Mouse (Mus musculus) inflammation-experienced regulatory T-cells, adult 16 weeks (primary cell): ENCODE measurements around the gene Hcfc2. TPM values are rescaled to one million over a fixed set of nuclear protein-coding genes. Genes with fewer than 3 reads are reported as not detected.

ENCODE experiments used
- polyA plus RNA-seq: library from polyadenylated mRNA; unstranded; fragments of 100-300 nt; shearing (Covaris generic); gene quantifications from one replicate; pipeline ENCODE4 v1.2.1, GENCODE M21; 2017

Hcfc2 gene
- polyA plus RNA-seq, result 45.1 TPM

DNA sequence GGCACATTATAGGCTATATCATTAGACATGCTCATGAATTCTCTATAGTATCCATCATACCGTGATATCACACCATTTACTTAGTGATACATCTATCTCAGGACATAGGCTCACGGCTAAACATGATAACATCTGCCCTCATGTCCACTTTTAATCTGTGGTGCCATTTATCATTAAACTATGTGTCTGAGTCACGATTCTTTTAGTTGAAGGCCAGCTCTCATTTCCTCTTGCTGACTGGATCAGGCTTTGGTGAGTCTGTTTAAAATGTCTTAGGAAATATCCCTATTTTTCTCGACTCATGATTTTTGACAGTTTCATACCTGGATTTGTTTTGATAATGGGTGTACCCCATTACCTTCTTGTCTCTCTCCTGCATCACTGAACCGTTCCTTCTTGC is at the start of gene Hcfc2:
Gene Hcfc2, plus strand, starts transcription at position 205 of the 400 bp plus-strand sequence.

DNA sequence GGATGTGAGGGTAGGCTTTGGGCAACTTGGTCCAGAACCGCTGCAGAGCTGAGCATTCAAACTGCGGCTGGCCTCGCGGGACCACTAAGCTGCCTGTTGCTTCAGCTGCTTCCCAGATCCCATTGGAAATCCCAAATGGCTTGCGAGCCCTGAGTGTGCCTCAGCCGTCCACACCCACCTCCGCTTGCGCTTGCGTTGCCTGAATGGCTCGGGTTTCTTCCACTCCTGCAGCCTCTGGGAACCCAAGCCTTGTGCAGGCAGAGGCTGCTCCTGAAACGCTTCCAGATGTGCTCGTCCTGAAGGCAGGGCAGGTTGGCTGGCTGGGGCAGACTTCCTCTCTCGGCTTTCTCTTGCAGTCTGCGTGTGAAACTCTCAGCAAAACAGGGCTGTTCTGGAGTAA is 5.5 kb upstream of the Hcfc2 start, which contains the start of gene Glt8d2:
Gene Glt8d2, minus strand, starts transcription at position 157 of the 400 bp plus-strand sequence.

DNA sequence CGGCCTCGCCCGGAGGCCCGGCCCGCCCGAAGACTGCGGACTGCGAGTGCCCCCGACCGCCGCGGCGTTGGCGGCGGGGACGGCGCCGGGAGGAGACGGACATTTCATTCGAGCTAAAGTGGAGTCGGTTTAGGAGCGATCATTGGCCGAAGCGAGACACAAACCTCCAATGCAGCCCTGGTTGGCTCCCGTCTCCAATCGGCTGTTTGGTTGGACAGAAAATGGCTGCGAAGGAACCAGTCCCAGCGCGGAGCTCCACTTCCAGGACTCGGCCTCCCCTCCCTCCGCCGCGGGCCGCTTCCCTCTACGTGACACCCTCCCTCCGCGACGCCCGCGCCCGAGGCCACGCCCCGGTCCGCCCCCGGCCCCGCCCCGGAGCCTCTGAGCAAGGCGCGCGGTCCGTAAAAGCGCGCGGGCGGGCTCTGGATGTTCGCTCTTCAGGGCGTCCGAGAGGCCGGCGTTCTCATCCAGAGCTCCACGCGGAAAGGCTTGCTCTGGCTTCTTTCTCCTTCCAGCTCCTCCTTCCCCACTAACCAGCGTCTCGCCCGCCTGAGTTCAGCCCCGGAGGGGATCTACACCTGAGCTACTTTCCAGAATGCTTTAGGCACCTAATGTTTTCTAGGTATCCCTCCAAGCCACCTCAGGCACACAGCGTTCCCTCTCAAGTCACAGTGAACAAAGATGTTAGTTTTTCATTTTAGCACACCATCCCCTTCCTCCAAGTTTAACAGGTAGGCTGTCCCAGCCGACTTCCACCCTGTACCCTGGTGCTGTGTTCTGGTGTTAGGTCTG is 68.1 kb downstream of the Hcfc2 start, which contains the start of gene Nfyb:
Gene Nfyb, minus strand, starts transcription at position 305 of the 792 bp plus-strand sequence.

Other genes with a start within 250 kb of the Hcfc2 start
- not detected for gene Gm1553, start 203.5 kb upstream of the Hcfc2 start, polyA plus RNA-seq
- 39.9 TPM for gene 1190007I07Rik, start 72.9 kb upstream of the Hcfc2 start, polyA plus RNA-seq
- gene Tdg, start 66.3 kb upstream of the Hcfc2 start, polyA plus RNA-seq, result 33.9 TPM
- gene Glt8d2, start 5.5 kb upstream of the Hcfc2 start, polyA plus RNA-seq, result 1.5 TPM
- 68.4 TPM for gene Nfyb, start 68.0 kb downstream of the Hcfc2 start, polyA plus RNA-seq
- gene Txnrd1, start 137.8 kb downstream of the Hcfc2 start, polyA plus RNA-seq, result 51.9 TPM
- not detected for gene Eid3, start 170.5 kb downstream of the Hcfc2 start, polyA plus RNA-seq